Mouse (Mus musculus): ENCODE measurements around the gene Muc3a.

DNA sequence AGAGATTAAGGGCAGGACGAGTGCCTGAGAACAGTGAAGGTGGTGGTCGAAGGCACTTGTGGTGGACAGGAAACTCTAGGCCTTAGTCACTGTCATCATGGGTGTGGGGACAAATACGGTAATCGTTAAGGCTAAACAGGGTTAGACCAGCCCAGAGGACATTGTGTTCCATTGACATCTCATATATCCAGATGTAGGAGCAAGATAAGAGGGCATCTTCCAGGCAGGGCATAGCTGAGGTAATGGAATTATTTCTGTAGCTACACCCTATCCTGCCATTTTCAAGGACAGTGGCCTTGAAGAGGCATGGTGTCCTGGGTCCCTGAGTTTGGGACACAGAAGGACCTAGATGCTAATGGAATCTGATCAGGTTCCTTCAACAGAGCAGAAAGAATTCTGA is 50.3 kb downstream of the Muc3a start:
- TF ChIP-seq POLR2A (IDR thresholded peaks at IDR 0.05; ENCODE audit: insufficient read depth, low read depth, low read length) (no peak), CTCF (IDR thresholded peaks at IDR 0.05; ENCODE audit: insufficient read depth, low read depth, low read length) (no peak)

Data from olfactory bulb, adult 2 months (tissue).